13 mouse cellular contexts compared by ENCODE assay signal in genomic region chr10:96305701-96306100, GRCm38 (mm10).
"Had no signal": no experiment of that assay in that cellular context is flagged by ENCODE, and none has a peak within 500 bp of the region (broad histone marks: within the 10 kb centered on the region; RNA-seq: fewer than 3 reads in every experiment).

No protein-coding gene starts in this region.

- H3K4me1 ChIP-seq: liver, embryonic 15.5 days had no signal

- DNase-seq: kidney, postnatal 4 days; left cerebral cortex, postnatal 4 days; lung, adult 18-20 months; lung, postnatal 36 days; midbrain, embryonic 14.5 days; thymus, adult 18-20 months; thymus, postnatal 36 days had no signal

- ATAC-seq: liver, embryonic 12.5 days had no signal

- H3K27me3 ChIP-seq: limb, embryonic 13.5 days; liver, embryonic 12.5 days; liver, embryonic 15.5 days; lung, embryonic 15.5 days; megakaryocyte, embryonic 14.5 days had no signal

- H3K9me3 ChIP-seq: limb, embryonic 13.5 days; liver, embryonic 12.5 days; liver, embryonic 15.5 days; lung, embryonic 15.5 days had no signal

- H3K27ac ChIP-seq: limb, embryonic 13.5 days; liver, embryonic 12.5 days; liver, embryonic 15.5 days; lung, embryonic 15.5 days had no signal

- H3K4me2 ChIP-seq: limb, embryonic 13.5 days; liver, embryonic 12.5 days; liver, embryonic 15.5 days; lung, embryonic 15.5 days; midbrain, embryonic 11.5 days had no signal

- H3K4me3 ChIP-seq: limb, embryonic 13.5 days; liver, embryonic 12.5 days; liver, embryonic 15.5 days; lung, embryonic 15.5 days; megakaryocyte, embryonic 14.5 days had no signal

- H3K9ac ChIP-seq: limb, embryonic 13.5 days; liver, embryonic 12.5 days; liver, embryonic 15.5 days; lung, embryonic 15.5 days had no signal

- H3K36me3 ChIP-seq: limb, embryonic 13.5 days; liver, embryonic 12.5 days; liver, embryonic 15.5 days; lung, embryonic 15.5 days had no signal
